Mouse (Mus musculus) heart, embryonic 16.5 days (tissue): Measurements from ENCODE around the gene Vrk3. TPM values are rescaled to one million over a fixed set of nuclear protein-coding genes. Genes with fewer than 3 reads are reported as not detected.

Source experiments
- ATAC-seq: fragments of 200-750 bp; cut with Nextera tagmentation; replicated peaks from 2 replicates; pipeline ENCODE4 v1.8.0; 2017; ENCODE audit warnings: moderate number of reproducible peaks; ENCODE audit not compliant: insufficient read depth, low FRiP score; ENCODE audit errors: extremely low read depth
- H3K27ac ChIP-seq: fragments of 300-500 bp; sonication (generic); 2 replicates; pipeline ENCODE4 v1.5.1; 2014; ENCODE audit warnings: mild to moderate bottlenecking, low read length, control low read depth, moderate library complexity
- H3K27me3 ChIP-seq: fragments of 300-500 bp; sonication (generic); 2 replicates; pipeline ENCODE4 v1.6.1; 2014; ENCODE audit warnings: low read length, mixed read lengths; ENCODE audit not compliant: control insufficient read depth, insufficient read depth
- H3K36me3 ChIP-seq: fragments of 300-500 bp; sonication (generic); 2 replicates; pipeline ENCODE4 v1.6.1; 2014; ENCODE audit not compliant: control insufficient read depth, insufficient read depth
- H3K4me1 ChIP-seq: fragments of 300-500 bp; sonication (generic); 2 replicates; pipeline ENCODE4 v1.6.1; 2014; ENCODE audit warnings: low read length, mixed read lengths; ENCODE audit not compliant: control insufficient read depth, insufficient read depth
- H3K4me2 ChIP-seq: fragments of 300-500 bp; sonication (generic); 2 replicates; pipeline ENCODE4 v1.6.1; 2014; ENCODE audit warnings: low read depth, mild to moderate bottlenecking, control low read depth, low read length
- H3K4me3 ChIP-seq: fragments of 300-500 bp; sonication (generic); 2 replicates; pipeline ENCODE4 v1.5.1; 2014; ENCODE audit warnings: mild to moderate bottlenecking, control low read depth, low read length
- H3K9ac ChIP-seq: fragments of 300-500 bp; sonication (generic); 2 replicates; pipeline ENCODE4 v1.6.1; 2014; ENCODE audit warnings: low read length, control low read depth
- H3K9me3 ChIP-seq: fragments of 300-500 bp; sonication (generic); replicated peaks from 2 replicates; pipeline ENCODE4 v1.6.1; 2016; ENCODE audit warnings: low read length; ENCODE audit not compliant: control insufficient read depth
- WGBS: fragments of 180-500 bp; shearing (Covaris S2); extraction: QIAGEN DNeasy Blood & Tissue Kit; methylation state at CpG from one replicate; pipeline ENCODE4 v1.1.7; 2014; 5-methylcytosine and 5-hydroxymethylcytosine counted together
- polyA plus RNA-seq: library from polyadenylated mRNA; unstranded; fragments of >200 nt; fragmentation: Nextera tagmentation; extraction: Ambion mirVana; gene quantifications from 2 replicates; pipeline ENCODE4 v1.2.1, GENCODE M21; 2015

The Vrk3 gene
- polyA plus RNA-seq, 1 experiment from 2014 or later: 36.5 TPM

DNA sequence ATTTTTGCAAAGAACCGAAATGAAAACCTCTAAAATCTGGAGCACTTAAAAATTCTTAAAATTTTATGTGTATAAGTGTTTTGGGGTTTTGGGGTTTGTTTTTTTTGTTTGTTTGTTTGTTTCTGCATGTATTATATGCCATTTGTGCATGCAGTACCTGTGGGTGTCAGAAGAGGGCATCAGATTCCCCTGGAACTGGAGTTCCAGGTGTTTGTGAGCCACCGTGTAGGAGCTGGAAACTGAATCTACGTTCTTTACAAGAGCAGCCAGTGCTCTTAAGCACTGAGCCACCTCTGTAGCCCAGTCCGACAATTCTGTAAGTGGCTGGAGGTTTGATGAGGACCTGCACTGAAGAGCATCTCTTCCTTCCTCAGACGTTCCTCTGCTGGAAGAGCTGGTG lies 38.3 kb upstream of the Vrk3 start:
- no peak overlapping the region for H3K27ac ChIP-seq
- H3K9ac ChIP-seq: no peak overlapping the region
- H3K27me3 ChIP-seq: no peaks in the 10 kb centered on the region
- no peak for ATAC-seq
- no peak overlapping the region for H3K4me3 ChIP-seq
- no peaks in the 10 kb centered on the region for H3K4me1 ChIP-seq
- no peaks in the 10 kb centered on the region for H3K36me3 ChIP-seq
- H3K9me3 ChIP-seq: peaks cover 4% of the 10 kb centered on the region
- WGBS: 76% methylated on average over 5 of the region's 5 CpGs
- no peak overlapping the region for H3K4me2 ChIP-seq

DNA sequence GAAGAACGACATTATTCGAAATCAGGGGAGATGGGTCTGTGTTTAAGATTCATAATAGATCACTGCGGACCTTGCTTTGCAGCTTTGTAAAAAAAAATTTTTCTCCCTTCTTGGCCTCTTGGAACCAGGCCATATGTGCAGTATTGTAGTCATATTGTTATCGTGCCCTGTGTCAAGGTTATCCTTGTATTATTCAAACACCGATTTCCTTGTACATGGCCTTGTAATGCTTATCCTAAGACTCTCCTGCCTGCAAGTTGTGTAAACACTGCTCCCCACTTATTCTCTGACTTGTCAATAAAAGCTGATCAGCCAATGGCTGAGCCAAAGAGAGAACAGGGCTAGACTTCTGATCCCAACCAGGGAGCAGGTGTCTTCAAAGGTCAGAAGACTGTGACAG lies 26.2 kb upstream of the Vrk3 start:
- H3K36me3 ChIP-seq: no peaks in the 10 kb centered on the region
- no peaks in the 10 kb centered on the region for H3K9me3 ChIP-seq
- ATAC-seq: no peak
- H3K9ac ChIP-seq: no peak overlapping the region
- H3K27me3 ChIP-seq: peaks cover 3% of the 10 kb centered on the region; the same call in 1 of the 2 replicates
- no peak overlapping the region for H3K27ac ChIP-seq
- no peaks in the 10 kb centered on the region for H3K4me1 ChIP-seq
- no peak overlapping the region for H3K4me2 ChIP-seq
- H3K4me3 ChIP-seq: no peak overlapping the region
- WGBS: 67% methylated on average over 5 of the region's 5 CpGs

DNA sequence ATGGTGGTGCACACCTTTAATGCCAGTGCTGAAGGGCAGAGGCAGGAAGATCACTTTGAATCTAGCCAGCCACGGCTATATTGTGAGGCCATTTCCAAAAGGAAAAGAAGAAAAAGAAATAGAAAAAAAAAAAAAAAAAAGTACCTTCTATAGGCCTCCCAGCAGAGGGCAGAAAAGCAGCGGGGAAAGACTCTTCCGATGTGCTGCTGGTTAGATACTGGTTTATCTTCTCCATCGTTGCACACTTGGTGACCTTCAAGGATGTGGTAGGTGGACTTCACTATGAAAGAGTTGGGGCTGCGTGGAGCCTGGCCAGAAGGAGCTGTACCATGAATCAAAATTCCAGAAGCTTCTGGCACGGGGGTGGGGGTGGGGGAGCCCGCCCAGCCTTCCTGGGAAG lies 23.9 kb upstream of the Vrk3 start:
- no peaks in the 10 kb centered on the region for H3K4me1 ChIP-seq
- no peak for ATAC-seq
- H3K4me3 ChIP-seq: no peak overlapping the region
- H3K36me3 ChIP-seq: no peaks in the 10 kb centered on the region
- no peak overlapping the region for H3K4me2 ChIP-seq
- H3K27me3 ChIP-seq: peaks cover 3% of the 10 kb centered on the region; the same call in 1 of the 2 replicates
- WGBS: 21% methylated on average over 7 of the region's 7 CpGs
- H3K9ac ChIP-seq: no peak overlapping the region
- H3K9me3 ChIP-seq: peaks cover 3% of the 10 kb centered on the region; the same call in 1 of the 2 replicates
- no peak overlapping the region for H3K27ac ChIP-seq

DNA sequence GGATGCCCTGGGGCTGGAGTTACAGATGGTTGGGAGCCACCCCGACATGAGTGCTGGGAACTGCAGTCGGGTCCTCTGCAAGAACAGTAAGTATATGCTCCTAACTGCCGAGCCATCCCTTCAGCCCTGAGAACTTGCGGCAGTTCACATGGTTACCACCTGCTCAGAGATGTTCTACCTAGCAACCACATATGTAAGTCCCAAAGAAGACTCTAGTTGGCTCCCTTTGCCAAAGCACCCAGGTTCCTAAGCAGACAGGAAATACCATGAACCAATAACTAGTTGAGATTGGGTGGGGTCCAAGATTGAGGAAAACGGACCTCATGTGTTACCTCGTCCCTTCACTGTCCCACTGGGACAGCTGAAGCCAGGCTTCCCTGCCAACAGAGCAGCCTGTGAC lies 21.9 kb upstream of the Vrk3 start:
- no peak for ATAC-seq
- WGBS: 57% methylated on average over 6 of the region's 6 CpGs
- H3K4me2 ChIP-seq: no peak overlapping the region

DNA sequence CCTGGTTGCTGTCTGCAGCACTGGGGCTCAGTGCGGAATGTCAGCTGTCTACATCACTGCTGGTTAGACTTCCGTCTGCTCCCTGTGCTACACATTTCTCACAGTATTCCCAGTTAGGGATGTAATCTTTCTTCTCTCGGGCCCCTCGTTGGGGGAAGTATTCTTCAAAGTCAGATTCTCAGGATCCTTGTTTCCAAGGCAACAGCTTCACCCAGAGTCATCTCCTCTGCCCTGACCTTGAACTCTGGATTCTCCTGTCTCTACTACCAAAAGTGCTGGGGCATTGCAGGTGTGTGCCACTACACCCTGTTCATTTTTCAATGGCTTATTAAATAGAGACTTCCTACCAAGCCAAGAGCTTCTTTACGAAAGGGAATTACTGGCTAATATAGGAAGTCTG lies 21.1 kb upstream of the Vrk3 start:
- peaks cover 3% of the 10 kb centered on the region; the same call in 1 of the 2 replicates for H3K27me3 ChIP-seq
- H3K4me3 ChIP-seq: no peak overlapping the region
- H3K27ac ChIP-seq: no peak overlapping the region
- H3K36me3 ChIP-seq: no peaks in the 10 kb centered on the region
- H3K9ac ChIP-seq: no peak overlapping the region
- peaks cover 3% of the 10 kb centered on the region; the same call in 1 of the 2 replicates for H3K9me3 ChIP-seq
- H3K4me2 ChIP-seq: no peak overlapping the region
- WGBS: 53% methylated on average over 5 of the region's 5 CpGs
- ATAC-seq: no peak
- no peaks in the 10 kb centered on the region for H3K4me1 ChIP-seq

More for the DNA sequence above, 21.9 kb upstream of the Vrk3 start:
- H3K9me3 ChIP-seq: peaks cover 3% of the 10 kb centered on the region; the same call in 1 of the 2 replicates
- H3K9ac ChIP-seq: no peak overlapping the region
- H3K27me3 ChIP-seq: peaks cover 3% of the 10 kb centered on the region; the same call in 1 of the 2 replicates
- no peaks in the 10 kb centered on the region for H3K4me1 ChIP-seq
- no peak overlapping the region for H3K27ac ChIP-seq
- H3K36me3 ChIP-seq: no peaks in the 10 kb centered on the region
- no peak overlapping the region for H3K4me3 ChIP-seq

DNA sequence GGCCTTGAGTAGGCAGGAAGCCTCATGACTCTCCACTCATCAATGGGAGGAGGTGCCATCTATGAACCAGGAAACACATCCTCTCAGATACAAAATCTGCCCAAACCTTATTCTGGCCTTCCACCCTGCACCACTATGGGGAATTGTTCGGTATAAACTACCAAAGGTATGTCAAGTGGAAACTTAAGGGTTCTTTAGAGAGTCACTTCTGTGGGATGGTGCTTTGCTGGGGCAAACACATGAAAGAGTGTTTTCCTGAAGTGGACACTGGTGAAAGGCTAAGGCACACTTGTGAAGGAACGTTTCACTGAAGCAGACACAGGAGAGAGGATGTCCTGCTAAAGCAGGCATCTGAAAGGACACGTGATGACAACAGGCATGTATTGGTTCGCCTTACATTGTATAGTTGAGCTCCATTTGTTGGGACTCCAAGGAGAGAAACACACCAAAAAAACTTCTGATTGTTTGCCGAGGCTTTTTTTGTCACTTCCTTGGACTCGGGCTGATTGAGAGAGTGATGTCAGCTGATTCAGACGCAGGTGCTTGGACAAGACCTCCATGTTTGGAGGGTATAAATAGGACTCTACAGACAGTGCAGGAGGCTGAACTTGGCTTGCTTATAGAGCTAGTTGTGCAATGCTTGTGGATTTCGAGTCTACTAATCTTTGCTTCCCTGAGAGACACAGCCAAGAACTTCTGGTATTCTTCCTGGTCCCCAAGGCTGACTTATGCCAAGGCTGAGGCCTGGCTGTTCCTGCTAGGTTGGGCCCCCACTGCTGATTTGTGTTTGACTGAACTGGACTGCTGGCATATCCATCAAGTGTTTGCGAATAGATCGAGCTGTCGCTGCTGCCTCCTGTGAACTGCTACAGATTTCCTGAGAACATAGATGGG lies 19.9 kb upstream of the Vrk3 start:
- Histone ChIP-seq H3K27ac (no peak overlapping the region), H3K4me3 (no peak overlapping the region), H3K27me3 (peaks cover 3% of the 10 kb centered on the region; the same call in 1 of the 2 replicates), H3K9me3 (peaks cover 3% of the 10 kb centered on the region; the same call in 1 of the 2 replicates), H3K36me3 (no peaks in the 10 kb centered on the region), H3K4me2 (no peak overlapping the region), H3K4me1 (no peaks in the 10 kb centered on the region), H3K9ac (no peak overlapping the region)
- 74% methylated on average over 11 of the region's 11 CpGs for WGBS
- ATAC-seq: no peak

DNA sequence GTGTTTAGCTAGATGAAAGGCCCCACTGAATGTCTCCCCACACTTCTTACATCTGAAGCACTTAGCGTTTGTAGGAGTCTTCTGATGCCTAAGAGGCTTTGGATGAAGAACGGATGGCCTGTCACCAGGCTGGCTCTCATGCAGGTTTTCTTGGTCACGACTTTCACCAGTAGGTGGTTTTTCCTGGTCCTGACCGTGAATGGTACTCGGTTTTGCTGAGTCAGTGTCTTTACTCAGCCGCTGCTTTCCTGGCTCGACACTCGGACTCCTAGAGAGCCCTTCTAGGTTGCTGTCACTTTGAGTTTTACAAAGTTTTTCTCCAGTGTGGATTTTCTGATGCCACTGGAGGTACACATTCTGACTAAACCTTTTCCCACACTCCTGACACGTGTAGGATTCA lies 14.5 kb upstream of the Vrk3 start:
- no peak for ATAC-seq
- Histone ChIP-seq H3K27ac (no peak overlapping the region), H3K9me3 (no peaks in the 10 kb centered on the region), H3K9ac (no peak overlapping the region), H3K4me1 (no peaks in the 10 kb centered on the region), H3K4me3 (no peak overlapping the region), H3K4me2 (no peak overlapping the region), H3K36me3 (no peaks in the 10 kb centered on the region), H3K27me3 (no peaks in the 10 kb centered on the region)
- WGBS: 78% methylated on average over 9 of the region's 9 CpGs

DNA sequence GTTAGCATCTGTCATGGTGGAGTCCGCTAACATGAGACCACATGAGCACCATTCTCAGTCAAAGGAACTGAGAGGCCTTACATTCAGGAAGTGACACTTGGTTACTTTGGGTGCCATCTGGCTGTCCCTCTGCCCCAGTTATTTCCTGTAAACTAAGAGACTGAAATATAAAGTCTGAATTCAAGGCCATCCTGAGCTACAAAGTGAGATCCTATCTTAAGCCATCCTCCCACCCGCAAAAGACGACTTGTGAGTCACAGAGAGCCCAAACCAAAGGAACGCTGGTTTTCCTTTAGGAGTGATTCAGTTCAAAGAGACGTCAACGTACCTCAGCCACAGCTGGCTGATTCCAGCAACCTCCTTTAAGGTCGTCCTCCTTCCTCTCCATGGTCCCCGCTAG lies 6.9 kb upstream of the Vrk3 start:
- Histone ChIP-seq H3K36me3 (no peaks in the 10 kb centered on the region), H3K4me1 (0 out of 2 replicates have a peak, but pooled peaks cover 2% of the 10 kb centered on the region), H3K27me3 (no peaks in the 10 kb centered on the region), H3K9me3 (no peaks in the 10 kb centered on the region), H3K9ac (no peak overlapping the region), H3K4me3 (no peak overlapping the region), H3K27ac (no peak overlapping the region), H3K4me2 (no peak overlapping the region)
- 74% methylated on average over 8 of the region's 8 CpGs for WGBS
- ATAC-seq: no peak

DNA sequence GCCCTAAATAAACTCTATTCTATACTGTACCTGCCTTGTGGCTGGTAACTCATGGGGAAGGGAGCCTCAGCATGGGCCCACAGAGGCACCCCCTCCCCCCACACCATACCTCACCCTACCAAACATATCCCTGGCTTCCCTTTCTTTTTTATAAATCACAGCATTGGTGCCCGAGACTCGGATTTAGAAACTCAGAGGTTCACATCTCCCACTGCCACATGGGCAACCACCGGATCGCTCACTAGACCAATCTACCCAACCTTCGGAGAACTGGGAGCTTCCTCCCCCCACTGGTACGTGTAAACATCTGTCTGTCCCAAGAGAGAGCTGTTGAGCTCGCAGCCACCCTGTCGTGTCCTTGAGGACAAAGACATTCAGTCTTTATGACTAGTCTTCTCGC lies 3.9 kb upstream of the Vrk3 start:
- H3K27me3 ChIP-seq: no peaks in the 10 kb centered on the region
- H3K9me3 ChIP-seq: no peaks in the 10 kb centered on the region
- peaks cover 13% of the 10 kb centered on the region for H3K4me1 ChIP-seq
- ATAC-seq: no peak
- H3K9ac ChIP-seq: no peak overlapping the region
- H3K27ac ChIP-seq: no peak overlapping the region
- H3K4me2 ChIP-seq: no peak overlapping the region
- no peaks in the 10 kb centered on the region for H3K36me3 ChIP-seq
- 55% methylated on average over 9 of the region's 9 CpGs for WGBS
- no peak overlapping the region for H3K4me3 ChIP-seq
